Mouse (Mus musculus): ENCODE data around the gene Duoxa2.

DNA sequence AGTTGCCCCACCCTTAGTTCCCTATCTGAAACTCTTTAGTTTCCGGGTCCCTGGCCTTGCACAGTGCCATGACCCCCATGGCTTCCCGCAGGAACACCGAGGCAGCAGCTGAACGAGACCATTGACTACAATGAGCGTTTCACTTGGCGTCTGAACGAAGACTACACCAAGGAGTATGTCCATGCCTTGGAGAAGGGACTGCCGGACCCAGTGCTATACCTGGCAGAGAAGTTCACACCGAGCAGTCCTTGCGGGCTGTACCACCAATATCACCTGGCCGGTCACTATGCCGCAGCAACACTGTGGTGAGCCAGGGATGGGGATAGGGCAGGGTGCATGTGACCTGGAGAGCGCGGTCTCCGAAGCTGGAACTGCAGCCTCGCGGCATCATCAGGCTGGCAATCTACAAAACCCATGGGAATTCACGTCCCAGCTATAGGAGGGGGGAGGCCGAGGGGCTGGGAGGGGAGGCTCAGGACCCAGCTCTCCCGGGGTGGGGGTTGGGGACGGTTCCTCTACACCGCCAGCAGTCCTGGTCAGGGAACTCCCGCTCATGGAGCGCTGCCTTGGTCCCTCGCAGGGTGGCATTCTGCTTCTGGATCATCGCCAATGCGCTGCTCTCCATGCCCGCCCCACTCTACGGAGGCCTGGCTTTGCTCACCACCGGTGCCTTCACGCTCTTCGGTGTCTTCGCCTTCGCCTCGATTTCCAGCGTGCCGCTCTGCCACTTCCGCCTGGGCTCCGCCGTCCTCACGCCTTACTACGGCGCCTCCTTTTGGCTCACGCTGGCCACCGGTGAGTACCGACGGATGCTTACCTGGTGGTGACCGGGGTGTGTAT lies 2.6 kb downstream of the Duoxa2 start:
- TF ChIP-seq EP300 (IDR thresholded peaks at IDR 0.05; ENCODE audit: low read depth), result no peak
- TF ChIP-seq CTCF (IDR thresholded peaks at IDR 0.05; ENCODE audit: low read depth), result no peak
